Mouse (Mus musculus): ENCODE data around the gene Sbk2. TPM values are rescaled to one million over a fixed set of nuclear protein-coding genes. Genes with fewer than 3 reads are reported as not detected.

Sbk2 gene
- polyA plus RNA-seq, 1 experiment, result 0.17 TPM

GRCm38 (mm10) chr7:4972321-4973047 lies 8.3 kb upstream of the Sbk2 start:
- no peaks in the 10 kb centered on the region for H3K36me3 ChIP-seq (ENCODE audit: control insufficient read depth, insufficient read depth, low read length)
- H3K4me1 ChIP-seq (ENCODE audit: control insufficient read depth, insufficient read depth, low read length), result peaks cover 3% of the 10 kb centered on the region; the same call in 1 of the 2 replicates
- H3K27ac ChIP-seq (ENCODE audit: control insufficient read depth, insufficient read depth, low read depth, low read length), result no peak overlapping the region
- no peak overlapping the region for H3K4me3 ChIP-seq (ENCODE audit: control insufficient read depth, low read depth, low read length)
- H3K27me3 ChIP-seq (ENCODE audit: control insufficient read depth, insufficient read depth, low read length), result no peaks in the 10 kb centered on the region
- TF ChIP-seq POLR2A (IDR thresholded peaks at IDR 0.05; ENCODE audit: control insufficient read depth, low read depth, low read length) (no peak), CTCF (IDR thresholded peaks at IDR 0.05; ENCODE audit: control insufficient read depth, insufficient read depth, insufficient replicate concordance, low read depth, low read length) (no peak)

GRCm38 (mm10) chr7:4971710-4972109 lies 7.5 kb upstream of the Sbk2 start:
- no peaks in the 10 kb centered on the region for H3K27me3 ChIP-seq (ENCODE audit: control insufficient read depth, insufficient read depth, low read length)
- H3K27ac ChIP-seq (ENCODE audit: control insufficient read depth, insufficient read depth, low read depth, low read length), result no peak overlapping the region
- no peaks in the 10 kb centered on the region for H3K36me3 ChIP-seq (ENCODE audit: control insufficient read depth, insufficient read depth, low read length)
- no peak for TF ChIP-seq POLR2A (IDR thresholded peaks at IDR 0.05; ENCODE audit: control insufficient read depth, low read depth, low read length)
- TF ChIP-seq CTCF (IDR thresholded peaks at IDR 0.05; ENCODE audit: control insufficient read depth, insufficient read depth, insufficient replicate concordance, low read depth, low read length), result no peak
- peaks cover 3% of the 10 kb centered on the region; the same call in 1 of the 2 replicates for H3K4me1 ChIP-seq (ENCODE audit: control insufficient read depth, insufficient read depth, low read length)
- H3K4me3 ChIP-seq (ENCODE audit: control insufficient read depth, low read depth, low read length), result no peak overlapping the region

GRCm38 (mm10) chr7:4971068-4971467 lies 6.9 kb upstream of the Sbk2 start, which contains the start of gene Sbk3:
Sbk3 (minus strand) TSS chr7:4971168.
- Histone ChIP-seq H3K36me3 (ENCODE audit: control insufficient read depth, insufficient read depth, low read length) (no peaks in the 10 kb centered on the region), H3K4me3 (ENCODE audit: control insufficient read depth, low read depth, low read length) (no peak within 1 kb of the TSS), H3K27me3 (ENCODE audit: control insufficient read depth, insufficient read depth, low read length) (no peaks in the 10 kb centered on the region), H3K27ac (ENCODE audit: control insufficient read depth, insufficient read depth, low read depth, low read length) (no peak within 1 kb of the TSS), H3K4me1 (ENCODE audit: control insufficient read depth, insufficient read depth, low read length) (peaks cover 3% of the 10 kb centered on the region; the same call in 1 of the 2 replicates)
- TF ChIP-seq POLR2A (IDR thresholded peaks at IDR 0.05; ENCODE audit: control insufficient read depth, low read depth, low read length) (no peak), CTCF (IDR thresholded peaks at IDR 0.05; ENCODE audit: control insufficient read depth, insufficient read depth, insufficient replicate concordance, low read depth, low read length) (no peak)

GRCm38 (mm10) chr7:4964988-4965387 lies 782 bp upstream of the Sbk2 start:
- Histone ChIP-seq H3K27ac (ENCODE audit: control insufficient read depth, insufficient read depth, low read depth, low read length) (no peak overlapping the region), H3K4me1 (ENCODE audit: control insufficient read depth, insufficient read depth, low read length) (peaks cover 7% of the 10 kb centered on the region), H3K36me3 (ENCODE audit: control insufficient read depth, insufficient read depth, low read length) (no peaks in the 10 kb centered on the region), H3K4me3 (ENCODE audit: control insufficient read depth, low read depth, low read length) (no peak overlapping the region), H3K27me3 (ENCODE audit: control insufficient read depth, insufficient read depth, low read length) (no peaks in the 10 kb centered on the region)
- no peak for TF ChIP-seq CTCF (IDR thresholded peaks at IDR 0.05; ENCODE audit: control insufficient read depth, insufficient read depth, insufficient replicate concordance, low read depth, low read length)
- TF ChIP-seq POLR2A (IDR thresholded peaks at IDR 0.05; ENCODE audit: control insufficient read depth, low read depth, low read length), result no peak

- H3K4me3 ChIP-seq (ENCODE audit: control insufficient read depth, low read depth, low read length), result no peak overlapping the region
- TF ChIP-seq POLR2A (IDR thresholded peaks at IDR 0.05; ENCODE audit: control insufficient read depth, low read depth, low read length), result no peak
- no peak for TF ChIP-seq CTCF (IDR thresholded peaks at IDR 0.05; ENCODE audit: control insufficient read depth, insufficient read depth, insufficient replicate concordance, low read depth, low read length)
- no peaks in the 10 kb centered on the region for H3K36me3 ChIP-seq (ENCODE audit: control insufficient read depth, insufficient read depth, low read length)
- peaks cover 7% of the 10 kb centered on the region for H3K4me1 ChIP-seq (ENCODE audit: control insufficient read depth, insufficient read depth, low read length)
- no peak overlapping the region for H3K27ac ChIP-seq (ENCODE audit: control insufficient read depth, insufficient read depth, low read depth, low read length)
- H3K27me3 ChIP-seq (ENCODE audit: control insufficient read depth, insufficient read depth, low read length), result no peaks in the 10 kb centered on the region
These were observed 679 bp downstream of the Sbk2 start for GRCm38 (mm10) chr7:4963527-4963926.

- Histone ChIP-seq H3K4me1 (ENCODE audit: control insufficient read depth, insufficient read depth, low read length) (no peaks in the 10 kb centered on the region), H3K4me3 (ENCODE audit: control insufficient read depth, low read depth, low read length) (no peak overlapping the region), H3K27me3 (ENCODE audit: control insufficient read depth, insufficient read depth, low read length) (no peaks in the 10 kb centered on the region), H3K27ac (ENCODE audit: control insufficient read depth, insufficient read depth, low read depth, low read length) (no peak overlapping the region), H3K36me3 (ENCODE audit: control insufficient read depth, insufficient read depth, low read length) (no peaks in the 10 kb centered on the region)
- TF ChIP-seq CTCF (IDR thresholded peaks at IDR 0.05; ENCODE audit: control insufficient read depth, insufficient read depth, insufficient replicate concordance, low read depth, low read length), result no peak
- no peak for TF ChIP-seq POLR2A (IDR thresholded peaks at IDR 0.05; ENCODE audit: control insufficient read depth, low read depth, low read length)
These were observed 6.8 kb downstream of the Sbk2 start for GRCm38 (mm10) chr7:4957361-4957760.

- Histone ChIP-seq H3K4me3 (ENCODE audit: control insufficient read depth, low read depth, low read length) (no peak overlapping the region), H3K27me3 (ENCODE audit: control insufficient read depth, insufficient read depth, low read length) (no peaks in the 10 kb centered on the region), H3K4me1 (ENCODE audit: control insufficient read depth, insufficient read depth, low read length) (no peaks in the 10 kb centered on the region), H3K36me3 (ENCODE audit: control insufficient read depth, insufficient read depth, low read length) (no peaks in the 10 kb centered on the region), H3K27ac (ENCODE audit: control insufficient read depth, insufficient read depth, low read depth, low read length) (no peak overlapping the region)
- TF ChIP-seq POLR2A (IDR thresholded peaks at IDR 0.05; ENCODE audit: control insufficient read depth, low read depth, low read length) (no peak), CTCF (IDR thresholded peaks at IDR 0.05; ENCODE audit: control insufficient read depth, insufficient read depth, insufficient replicate concordance, low read depth, low read length) (no peak)
These were observed 10.3 kb downstream of the Sbk2 start for GRCm38 (mm10) chr7:4953815-4954445.
